Mouse (Mus musculus): ENCODE data around the gene Pde4d. TPM values are rescaled to one million over a fixed set of nuclear protein-coding genes. Genes with fewer than 3 reads are reported as not detected.

The Pde4d gene
- polyA plus RNA-seq, 2 experiments: 11.7 to 17.3 TPM

- no peak for DNase-seq (ENCODE audit: low spot score)
- H3K4me3 ChIP-seq (replicated peaks; ENCODE audit: low read length): no peak overlapping the region
- no peak overlapping the region for H3K27ac ChIP-seq (replicated peaks; ENCODE audit: low read depth, low read length)
- no peak for TF ChIP-seq POLR2A (IDR thresholded peaks at IDR 0.05; ENCODE audit: borderline replicate concordance, extremely low read depth, insufficient read depth, insufficient read length)
- ATAC-seq (ENCODE audit: low FRiP score, low read depth): no peak
- no peaks in the 10 kb centered on the region for H3K27me3 ChIP-seq (ENCODE audit: control insufficient read depth, insufficient read depth, low read length)
- H3K9ac ChIP-seq (ENCODE audit: low read depth, low read length, severe bottlenecking): no peak overlapping the region
- H3K9me3 ChIP-seq (ENCODE audit: control insufficient read depth, low read length): no peaks in the 10 kb centered on the region
- H3K4me1 ChIP-seq (ENCODE audit: control insufficient read depth, insufficient read depth, low read length): no peaks in the 10 kb centered on the region
- 83% methylated on average over 11 of the region's 11 CpGs for WGBS
- no peak overlapping the region for H3K4me2 ChIP-seq (replicated peaks; ENCODE audit: low read depth, low read length, severe bottlenecking)
- H3K36me3 ChIP-seq (ENCODE audit: control insufficient read depth, insufficient read depth, low read length): no peaks in the 10 kb centered on the region
Measured at GRCm38 (mm10) chr13:108647239-108647638, 197.5 kb downstream of the Pde4d start.

- 55% methylated on average over 10 of the region's 10 CpGs for WGBS
- ATAC-seq (ENCODE audit: low FRiP score, low read depth) (no peak), DNase-seq (ENCODE audit: low spot score) (no peak)
- TF ChIP-seq POLR2A (IDR thresholded peaks at IDR 0.05; ENCODE audit: borderline replicate concordance, extremely low read depth, insufficient read depth, insufficient read length): no peak
- Histone ChIP-seq H3K27ac (replicated peaks; ENCODE audit: low read depth, low read length) (no peak overlapping the region), H3K9ac (ENCODE audit: low read depth, low read length, severe bottlenecking) (no peak overlapping the region), H3K9me3 (ENCODE audit: control insufficient read depth, low read length) (no peaks in the 10 kb centered on the region), H3K4me2 (replicated peaks; ENCODE audit: low read depth, low read length, severe bottlenecking) (no peak overlapping the region), H3K36me3 (ENCODE audit: control insufficient read depth, insufficient read depth, low read length) (no peaks in the 10 kb centered on the region), H3K4me3 (replicated peaks; ENCODE audit: low read length) (no peak overlapping the region), H3K27me3 (ENCODE audit: control insufficient read depth, insufficient read depth, low read length) (no peaks in the 10 kb centered on the region), H3K4me1 (ENCODE audit: control insufficient read depth, insufficient read depth, low read length) (no peaks in the 10 kb centered on the region)
Measured at GRCm38 (mm10) chr13:108654026-108654723, 204.4 kb downstream of the Pde4d start.

- no peaks in the 10 kb centered on the region for H3K36me3 ChIP-seq (ENCODE audit: control insufficient read depth, insufficient read depth, low read length)
- no peak for ATAC-seq (ENCODE audit: low FRiP score, low read depth)
- TF ChIP-seq POLR2A (IDR thresholded peaks at IDR 0.05; ENCODE audit: borderline replicate concordance, extremely low read depth, insufficient read depth, insufficient read length): no peak
- no peak overlapping the region for H3K9ac ChIP-seq (ENCODE audit: low read depth, low read length, severe bottlenecking)
- H3K27ac ChIP-seq (replicated peaks; ENCODE audit: low read depth, low read length): no peak overlapping the region
- no peaks in the 10 kb centered on the region for H3K27me3 ChIP-seq (ENCODE audit: control insufficient read depth, insufficient read depth, low read length)
- H3K4me3 ChIP-seq (replicated peaks; ENCODE audit: low read length): no peak overlapping the region
- no peaks in the 10 kb centered on the region for H3K9me3 ChIP-seq (ENCODE audit: control insufficient read depth, low read length)
- no peak for DNase-seq (ENCODE audit: low spot score)
- H3K4me2 ChIP-seq (replicated peaks; ENCODE audit: low read depth, low read length, severe bottlenecking): no peak overlapping the region
- no peaks in the 10 kb centered on the region for H3K4me1 ChIP-seq (ENCODE audit: control insufficient read depth, insufficient read depth, low read length)
Measured at GRCm38 (mm10) chr13:108666579-108666978, 216.8 kb downstream of the Pde4d start.

GRCm38 (mm10) chr13:108667077-108667476 is 217.3 kb downstream of the Pde4d start:
- H3K27ac ChIP-seq (replicated peaks; ENCODE audit: low read depth, low read length): no peak overlapping the region
- no peaks in the 10 kb centered on the region for H3K36me3 ChIP-seq (ENCODE audit: control insufficient read depth, insufficient read depth, low read length)
- H3K9ac ChIP-seq (ENCODE audit: low read depth, low read length, severe bottlenecking): no peak overlapping the region
- TF ChIP-seq POLR2A (IDR thresholded peaks at IDR 0.05; ENCODE audit: borderline replicate concordance, extremely low read depth, insufficient read depth, insufficient read length): no peak
- no peak overlapping the region for H3K4me2 ChIP-seq (replicated peaks; ENCODE audit: low read depth, low read length, severe bottlenecking)
- DNase-seq (ENCODE audit: low spot score) (no peak), ATAC-seq (ENCODE audit: low FRiP score, low read depth) (no peak)
- WGBS: 87% methylated on average over 1 of the region's 1 CpGs
- H3K27me3 ChIP-seq (ENCODE audit: control insufficient read depth, insufficient read depth, low read length): no peaks in the 10 kb centered on the region
- no peak overlapping the region for H3K4me3 ChIP-seq (replicated peaks; ENCODE audit: low read length)
- no peaks in the 10 kb centered on the region for H3K9me3 ChIP-seq (ENCODE audit: control insufficient read depth, low read length)
- no peaks in the 10 kb centered on the region for H3K4me1 ChIP-seq (ENCODE audit: control insufficient read depth, insufficient read depth, low read length)

GRCm38 (mm10) chr13:108677056-108677455 is 227.3 kb downstream of the Pde4d start:
- no peaks in the 10 kb centered on the region for H3K36me3 ChIP-seq (ENCODE audit: control insufficient read depth, insufficient read depth, low read length)
- H3K4me2 ChIP-seq (replicated peaks; ENCODE audit: low read depth, low read length, severe bottlenecking): no peak overlapping the region
- no peak overlapping the region for H3K4me3 ChIP-seq (replicated peaks; ENCODE audit: low read length)
- no peaks in the 10 kb centered on the region for H3K9me3 ChIP-seq (ENCODE audit: control insufficient read depth, low read length)
- no peak overlapping the region for H3K9ac ChIP-seq (ENCODE audit: low read depth, low read length, severe bottlenecking)
- no peak overlapping the region for H3K27ac ChIP-seq (replicated peaks; ENCODE audit: low read depth, low read length)
- DNase-seq (ENCODE audit: low spot score) (no peak), ATAC-seq (ENCODE audit: low FRiP score, low read depth) (no peak)
- TF ChIP-seq POLR2A (IDR thresholded peaks at IDR 0.05; ENCODE audit: borderline replicate concordance, extremely low read depth, insufficient read depth, insufficient read length): no peak
- no peaks in the 10 kb centered on the region for H3K27me3 ChIP-seq (ENCODE audit: control insufficient read depth, insufficient read depth, low read length)
- H3K4me1 ChIP-seq (ENCODE audit: control insufficient read depth, insufficient read depth, low read length): no peaks in the 10 kb centered on the region

Measured in limb, embryonic 14.5 days (tissue).